Mouse (Mus musculus) retina, postnatal 1 day (tissue): ENCODE measurements at regions not wholly inside any gene's neighbourhood (a gene's known extent, or its start where the extent isn't known, plus 50 kb on each side); places are given as distances from the start of the nearest gene placed in this dataset.
"Not testable (repeated sequence)": the region's sequence is repeated elsewhere in the genome, so short reads cannot be mapped to it uniquely, and the experiment has no call there.

Experiments used
- DNase-seq: peaks from one replicate; pipeline ENCODE4 v3.0.0-alpha.2; 2012

- no peak for DNase-seq
Observed at GRCm38 (mm10) chr1:185958276-185958675, 158.8 kb downstream of the Lyplal1 start.

- DNase-seq: no peak
Observed at GRCm38 (mm10) chr1:185962606-185963005, 154.5 kb downstream of the Lyplal1 start.

- no peak for DNase-seq
Observed at GRCm38 (mm10) chr1:185963773-185964172, 153.3 kb downstream of the Lyplal1 start.

GRCm38 (mm10) chr1:185964426-185964825, 152.7 kb downstream of the Lyplal1 start:
- no peak for DNase-seq

GRCm38 (mm10) chr1:185967227-185967626, 149.9 kb downstream of the Lyplal1 start:
- DNase-seq: no peak

GRCm38 (mm10) chr1:185967816-185968215, 149.3 kb downstream of the Lyplal1 start:
- DNase-seq: no peak

GRCm38 (mm10) chr1:185968642-185969041, 148.5 kb downstream of the Lyplal1 start:
- DNase-seq: no peak

GRCm38 (mm10) chr1:185969231-185969630, 147.9 kb downstream of the Lyplal1 start:
- DNase-seq: peak; percentile 4

- peak; percentile 24 for DNase-seq
Observed at GRCm38 (mm10) chr1:185977075-185977474, 140.0 kb downstream of the Lyplal1 start.

- DNase-seq: no peak
Observed at GRCm38 (mm10) chr1:185989432-185989831, 127.7 kb downstream of the Lyplal1 start.

GRCm38 (mm10) chr1:186000066-186000465, 117.0 kb downstream of the Lyplal1 start:
- DNase-seq: not testable (repeated sequence)

GRCm38 (mm10) chr1:186013413-186013812, 103.7 kb downstream of the Lyplal1 start:
- DNase-seq: peak; percentile 10

- DNase-seq: no peak
Observed at GRCm38 (mm10) chr1:186014166-186014565, 102.9 kb downstream of the Lyplal1 start.

- no peak for DNase-seq
Observed at GRCm38 (mm10) chr1:186015831-186016561, 101.1 kb downstream of the Lyplal1 start.

GRCm38 (mm10) chr1:186017547-186017946, 99.6 kb downstream of the Lyplal1 start:
- DNase-seq: no peak

GRCm38 (mm10) chr1:186019511-186019910, 97.6 kb downstream of the Lyplal1 start:
- no peak for DNase-seq

- no peak for DNase-seq
Observed at GRCm38 (mm10) chr1:186031951-186032350, 85.2 kb downstream of the Lyplal1 start.

- no peak for DNase-seq
Observed at GRCm38 (mm10) chr1:186034443-186034842, 82.7 kb downstream of the Lyplal1 start.
